Mouse (Mus musculus) kidney, adult 11 months (tissue): ENCODE data around the gene Rbm48.
"Not testable (repeated sequence)": the region's sequence is repeated elsewhere in the genome, so short reads cannot be mapped to it uniquely, and the experiment has no call there.

Experiments
- DNase-seq: peaks from one replicate; pipeline ENCODE4 v3.0.0; 2022

Rbm48 gene

GRCm38 (mm10) chr5:3596399-3596766 lies at the start of gene Rbm48:
Gene Rbm48, minus strand, starts transcription at chr5:3596585.
- peak; percentile 87 for DNase-seq

- no peak for DNase-seq
Observed at GRCm38 (mm10) chr5:3645326-3645725, 48.9 kb upstream of the Rbm48 start.

- DNase-seq, result no peak
Observed at GRCm38 (mm10) chr5:3644621-3645020, 48.2 kb upstream of the Rbm48 start.

- DNase-seq, result no peak
Observed at GRCm38 (mm10) chr5:3635286-3635685, 38.9 kb upstream of the Rbm48 start.

GRCm38 (mm10) chr5:3633951-3634350 lies 37.6 kb upstream of the Rbm48 start:
- DNase-seq, result no peak

- DNase-seq, result no peak
Observed at GRCm38 (mm10) chr5:3633315-3633714, 36.9 kb upstream of the Rbm48 start.

GRCm38 (mm10) chr5:3632285-3632684 lies 35.9 kb upstream of the Rbm48 start:
- DNase-seq, result no peak

- no peak for DNase-seq
Observed at GRCm38 (mm10) chr5:3631512-3632271, 35.3 kb upstream of the Rbm48 start.

GRCm38 (mm10) chr5:3630055-3630454 lies 33.7 kb upstream of the Rbm48 start:
- no peak for DNase-seq

GRCm38 (mm10) chr5:3620486-3620885 lies 24.1 kb upstream of the Rbm48 start:
- no peak for DNase-seq

- not testable (repeated sequence) for DNase-seq
Observed at GRCm38 (mm10) chr5:3611835-3612234, 15.4 kb upstream of the Rbm48 start.

GRCm38 (mm10) chr5:3609241-3609640 lies 12.9 kb upstream of the Rbm48 start:
- DNase-seq, result no peak

GRCm38 (mm10) chr5:3607114-3607513 lies 10.7 kb upstream of the Rbm48 start:
- no peak for DNase-seq

GRCm38 (mm10) chr5:3600790-3601189 lies 4.4 kb upstream of the Rbm48 start:
- no peak for DNase-seq

- DNase-seq, result no peak
Observed at GRCm38 (mm10) chr5:3600298-3600697, 3.9 kb upstream of the Rbm48 start.

GRCm38 (mm10) chr5:3598766-3599165 lies 2.4 kb upstream of the Rbm48 start:
- DNase-seq, result no peak

GRCm38 (mm10) chr5:3597171-3597570 lies 786 bp upstream of the Rbm48 start:
- no peak for DNase-seq

GRCm38 (mm10) chr5:3595693-3596398 lies 539 bp downstream of the Rbm48 start, which contains the start of gene Pex1:
Gene Pex1, plus strand, starts transcription at chr5:3596066.
- DNase-seq, result peak; percentile 97

- DNase-seq, result no peak
Observed at GRCm38 (mm10) chr5:3579066-3579465, 17.3 kb downstream of the Rbm48 start.

GRCm38 (mm10) chr5:3577939-3578338 lies 18.4 kb downstream of the Rbm48 start:
- no peak for DNase-seq

- DNase-seq, result no peak
Observed at GRCm38 (mm10) chr5:3574825-3575224, 21.6 kb downstream of the Rbm48 start.

- no peak for DNase-seq
Observed at GRCm38 (mm10) chr5:3571266-3571665, 25.1 kb downstream of the Rbm48 start, which contains the start of gene 1700109H08Rik. Gene 1700109H08Rik, plus strand, starts transcription at chr5:3571566.

- DNase-seq, result no peak
Observed at GRCm38 (mm10) chr5:3554198-3554597, 42.2 kb downstream of the Rbm48 start.

GRCm38 (mm10) chr5:3551481-3551880 lies 44.9 kb downstream of the Rbm48 start:
- DNase-seq, result no peak
